Mouse (Mus musculus) MEL-GATA-1-ER (cell line): Measurements from ENCODE around the gene Capns1.

Experiments
- DNase-seq: peaks from one replicate; pipeline ENCODE4 v3.0.0-alpha.2; 2012; ENCODE audit warnings: low read depth; ENCODE audit errors: extremely low read depth

The Capns1 gene

DNA sequence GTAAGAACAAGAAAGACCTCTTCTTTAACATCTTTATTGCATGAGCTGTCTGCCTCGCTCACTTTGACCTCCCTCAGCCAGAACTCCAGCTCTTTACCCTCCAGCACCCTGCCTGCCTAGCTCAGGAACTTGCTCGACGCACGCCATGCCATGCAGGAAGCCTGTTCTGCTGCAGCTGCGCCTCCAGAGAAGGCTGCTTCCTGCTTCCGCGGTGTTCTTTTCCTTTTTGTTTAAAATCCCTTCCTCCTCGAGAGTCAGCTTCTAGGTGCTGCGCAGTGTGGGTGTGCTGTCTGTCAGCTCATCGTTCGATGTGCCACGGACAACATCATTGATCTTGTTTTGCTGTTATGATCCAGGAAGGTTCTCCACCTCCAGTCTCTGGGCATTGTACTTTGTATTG lies 22.1 kb downstream of the Capns1 start:
- DNase-seq = no peak

DNA sequence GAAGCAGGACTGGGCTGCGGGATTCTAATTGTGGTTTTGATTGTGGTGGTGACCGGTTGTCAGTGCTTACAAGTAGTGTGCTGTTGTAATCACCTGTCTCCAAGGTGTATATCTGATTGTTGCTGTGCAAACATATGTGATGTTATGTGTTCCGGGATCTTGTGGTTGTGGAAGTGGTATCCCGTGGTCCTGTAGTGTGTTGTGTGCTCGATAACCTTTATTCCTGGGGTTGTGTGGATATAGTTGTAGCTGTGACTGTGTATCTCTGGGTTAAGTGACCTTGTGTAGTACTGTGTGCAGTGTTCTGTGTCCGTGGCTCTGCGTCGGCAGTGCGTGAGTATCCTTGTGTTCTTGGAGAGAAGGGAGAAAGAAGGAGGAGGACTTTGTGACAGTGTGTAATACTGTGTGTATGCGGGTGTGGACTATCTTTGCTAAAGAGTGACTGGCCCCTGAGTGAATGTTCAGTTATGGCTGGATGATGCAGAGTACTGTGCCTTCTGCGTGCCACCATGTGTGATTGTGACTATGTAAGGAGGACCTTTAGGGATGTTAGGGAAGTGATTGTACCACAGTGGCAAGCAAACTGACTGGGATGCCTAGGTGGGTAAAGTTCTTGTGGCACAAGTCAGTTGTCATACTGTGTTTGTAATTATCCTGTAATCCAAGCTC lies 28.2 kb downstream of the Capns1 start:
- DNase-seq = no peak

GRCm38 (mm10) chr7:30169583-30170282 lies 28.9 kb downstream of the Capns1 start, which contains the start of gene Zfp146:
Gene Zfp146 (minus strand): TSS chr7:30169750.
- peak; percentile 96 for DNase-seq

- DNase-seq = no peak
Measured at GRCm38 (mm10) chr7:30168914-30169582, 29.6 kb downstream of the Capns1 start.

GRCm38 (mm10) chr7:30164745-30165144 lies 33.9 kb downstream of the Capns1 start:
- DNase-seq = no peak

- no peak for DNase-seq
Measured at GRCm38 (mm10) chr7:30163113-30163512, 35.5 kb downstream of the Capns1 start.

- DNase-seq = no peak
Measured at GRCm38 (mm10) chr7:30155507-30155906, 43.1 kb downstream of the Capns1 start.

DNA sequence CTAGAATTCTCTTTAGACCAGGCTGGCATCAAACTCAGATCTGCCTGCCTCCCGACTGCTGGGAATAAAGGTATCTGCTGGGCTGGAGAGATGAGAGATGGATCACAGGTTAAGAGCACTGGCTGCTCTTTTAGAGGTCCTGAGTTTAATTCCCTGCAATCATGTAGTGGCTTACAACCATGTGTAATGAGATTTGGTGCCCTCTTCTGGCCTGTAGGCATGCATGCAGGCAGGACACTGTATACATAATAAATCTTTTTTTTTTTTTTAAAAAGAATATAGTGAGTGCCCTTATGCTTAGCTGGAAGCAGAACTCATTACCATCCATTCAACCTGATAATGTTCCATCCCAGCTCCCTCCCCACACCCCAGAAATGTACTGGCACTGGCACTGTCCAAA lies 44.6 kb downstream of the Capns1 start:
- no peak for DNase-seq

- no peak for DNase-seq
Measured at GRCm38 (mm10) chr7:30147011-30147410, 51.6 kb downstream of the Capns1 start.

GRCm38 (mm10) chr7:30143555-30144209 lies 54.9 kb downstream of the Capns1 start:
- DNase-seq = no peak

DNA sequence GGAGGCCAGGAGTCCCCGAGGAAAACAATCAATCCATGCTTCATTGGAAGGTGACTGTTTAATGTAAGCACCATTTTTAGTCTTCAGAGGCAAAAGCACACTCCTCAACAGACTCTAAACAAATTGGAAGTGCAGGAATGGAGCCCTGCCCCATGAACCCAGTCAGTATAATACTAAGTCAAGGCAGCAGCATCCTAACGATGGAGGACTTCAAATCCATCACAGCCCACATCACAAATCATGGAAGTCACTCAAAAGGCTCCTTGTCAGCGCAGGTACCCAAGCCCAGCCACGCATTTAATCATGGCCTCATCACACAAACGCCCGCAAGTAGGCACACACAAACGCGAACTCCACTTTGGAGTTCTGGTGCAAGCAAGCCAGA lies 55.4 kb downstream of the Capns1 start:
- DNase-seq = no peak
